Mouse (Mus musculus) left cerebral cortex, adult 11 months (tissue): ENCODE results near the gene Btbd35f26.
"Not testable (repeated sequence)": the region's sequence is repeated elsewhere in the genome, so short reads cannot be mapped to it uniquely, and the experiment has no call there.

ENCODE experiments used
- DNase-seq: peaks from one replicate; pipeline ENCODE4 v3.0.0; 2022; ENCODE audit warnings: low spot score

The Btbd35f26 gene

GRCm38 (mm10) chrX:31336154-31336553 lies at the start of gene Btbd35f26:
TSS of gene Btbd35f26 (plus strand) at chrX:31336454.
- not testable (repeated sequence) for DNase-seq

- not testable (repeated sequence) for DNase-seq
Measured at GRCm38 (mm10) chrX:31341924-31342323, 5.7 kb downstream of the Btbd35f26 start.

GRCm38 (mm10) chrX:31383818-31384217 lies 47.6 kb downstream of the Btbd35f26 start, which contains the start of gene Btbd35f19:
TSS of gene Btbd35f19 (minus strand) at chrX:31383918.
- DNase-seq = not testable (repeated sequence)
